Mouse (Mus musculus) testis, adult 2 months (tissue): ENCODE measurements around the gene Sclt1.

ENCODE experiments used
- CTCF ChIP-seq: fragments of 200-500 bp; IDR thresholded peaks from 2 replicates; pipeline ENCODE4 v1.5.1; 2012; ENCODE audit warnings: low read depth, mild to moderate bottlenecking, inconsistent platforms, low read length, moderate library complexity; ENCODE audit not compliant: control insufficient read depth, insufficient read depth, insufficient replicate concordance
- POLR2A ChIP-seq: fragments of 200-500 bp; IDR thresholded peaks from 2 replicates; pipeline ENCODE4 v1.6.1; 2012; ENCODE audit warnings: low read depth, mild to moderate bottlenecking, inconsistent platforms, low read length, moderate library complexity; ENCODE audit not compliant: control insufficient read depth

DNA sequence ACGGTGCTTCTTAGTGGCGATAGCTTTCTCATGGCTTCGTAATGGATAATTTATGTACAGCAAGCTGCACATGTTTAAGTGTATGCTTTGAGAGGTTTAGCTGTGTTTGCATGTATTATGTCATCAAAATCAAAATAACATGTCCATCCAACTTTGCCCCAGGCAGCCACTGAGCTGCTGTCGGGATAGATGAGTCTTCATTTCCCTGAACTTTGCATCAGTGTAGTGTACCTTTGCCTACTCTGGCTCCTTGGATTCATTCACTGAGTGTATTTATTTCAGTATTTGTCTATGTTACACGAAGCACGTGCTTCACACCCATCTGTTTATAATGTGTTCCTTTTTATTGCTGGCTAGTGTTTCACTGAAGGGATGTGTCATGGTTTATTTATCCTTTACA is 156.0 kb downstream of the Sclt1 start:
- TF ChIP-seq CTCF = no peak
- TF ChIP-seq POLR2A = no peak
